Comparison of ENCODE assay signal across 8 mouse cellular contexts in the genomic region with DNA sequence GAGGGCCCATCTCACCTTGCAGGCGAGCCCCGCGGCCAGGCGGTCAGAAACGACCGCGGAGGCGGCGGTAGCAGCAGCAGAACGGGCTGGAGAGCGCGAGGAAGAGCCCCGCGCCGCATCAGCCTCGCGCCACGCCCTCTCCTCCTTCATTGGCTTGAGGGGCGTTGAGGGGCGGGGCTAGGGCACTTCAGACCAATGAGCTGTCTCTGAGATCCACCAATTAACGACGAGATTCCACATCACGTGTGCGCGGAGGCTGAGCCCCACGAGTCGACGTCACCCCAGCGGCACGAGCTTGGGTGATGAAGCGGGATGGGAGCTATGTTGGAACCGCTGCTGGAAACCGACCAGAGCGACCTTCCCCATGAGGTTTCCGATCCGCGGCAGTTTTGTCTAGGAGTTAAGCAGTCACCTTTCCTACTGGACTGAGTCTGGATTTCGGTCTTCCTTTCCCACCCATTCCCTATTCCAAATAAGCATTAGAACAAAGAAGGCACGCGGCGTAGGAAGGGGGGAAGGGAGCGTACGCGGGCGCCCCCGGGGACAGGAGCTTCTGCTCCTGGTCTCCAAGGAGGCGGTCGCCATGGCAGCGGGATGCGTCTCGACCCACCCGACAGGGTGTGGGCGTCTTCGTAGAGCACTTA. TPM values are rescaled to one million over a fixed set of nuclear protein-coding genes. Genes with fewer than 3 reads are reported as not detected.
DNase-seq lines count a peak whose midpoint lies in the region; ATAC-seq and TF ChIP-seq lines count a peak whose summit lies in the region.

Gene 1700037H04Rik (minus strand): TSS at position 144 of the 644 bp plus-strand sequence.

- H3K27me3 ChIP-seq in kidney, embryonic 14.5 days (ENCODE audit: control insufficient read depth, insufficient read depth, low read length): no peaks in the 10 kb centered on the region
- H3K27me3 ChIP-seq in limb, embryonic 15.5 days: no peaks in the 10 kb centered on the region

- H3K4me3 ChIP-seq in bone marrow macrophage, adult 2 months (ENCODE audit: insufficient read depth, low read length): peak within 1 kb of the TSS; percentile 70
- peak within 1 kb of the TSS; percentile 76 for H3K4me3 ChIP-seq in embryonic fibroblast, embryonic 13.5 days (ENCODE audit: insufficient read depth, low read length)
- H3K4me3 ChIP-seq in kidney, embryonic 14.5 days (ENCODE audit: low read length): peak within 1 kb of the TSS; percentile 82
- H3K4me3 ChIP-seq in limb, embryonic 15.5 days: peak within 1 kb of the TSS; percentile 71

- H3K27ac ChIP-seq in bone marrow macrophage, adult 2 months (ENCODE audit: insufficient read depth, low read depth, low read length): peak within 1 kb of the TSS; percentile 54
- H3K27ac ChIP-seq in embryonic fibroblast, embryonic 13.5 days (ENCODE audit: insufficient read depth, low read length): peak within 1 kb of the TSS; percentile 70
- peak within 1 kb of the TSS; percentile 90 for H3K27ac ChIP-seq in kidney, embryonic 14.5 days (ENCODE audit: low read depth, low read length)
- H3K27ac ChIP-seq in limb, embryonic 15.5 days: peak within 1 kb of the TSS; percentile 89

- peak within 1 kb of the TSS; percentile 83 for H3K9ac ChIP-seq in kidney, embryonic 14.5 days (ENCODE audit: low read depth, low read length)
- H3K9ac ChIP-seq in limb, embryonic 15.5 days: peak within 1 kb of the TSS; percentile 68

- H3K36me3 ChIP-seq in kidney, embryonic 14.5 days (ENCODE audit: control insufficient read depth, insufficient read depth, low read length): no peaks in the 10 kb centered on the region
- H3K36me3 ChIP-seq in limb, embryonic 15.5 days: no peaks in the 10 kb centered on the region

- no peak for TF ChIP-seq CTCF in bone marrow macrophage, adult 2 months (IDR thresholded peaks at IDR 0.05; ENCODE audit: low read depth, low read length)
- TF ChIP-seq CTCF in embryonic fibroblast, embryonic 13.5 days (IDR thresholded peaks at IDR 0.05; ENCODE audit: borderline replicate concordance, insufficient read depth, low read length): no peak

- WGBS in kidney, embryonic 14.5 days: under 1% methylated on average over 54 of the region's 54 CpGs
- WGBS in limb, embryonic 15.5 days: under 1% methylated on average over 54 of the region's 54 CpGs

- ATAC-seq in kidney, embryonic 14.5 days (ENCODE audit: low FRiP score, low TSS enrichment): peak; percentile 97
- ATAC-seq in limb, embryonic 15.5 days (ENCODE audit: insufficient number of reproducible peaks, low FRiP score, low TSS enrichment, low read depth): peak; percentile 98

- no peak for TF ChIP-seq POLR2A in bone marrow macrophage, adult 2 months (IDR thresholded peaks at IDR 0.05; ENCODE audit: borderline replicate concordance, low read depth, low read length)
- TF ChIP-seq POLR2A in embryonic fibroblast, embryonic 13.5 days (IDR thresholded peaks at IDR 0.05; ENCODE audit: low read depth, low read length): peak; percentile 93

- DNase-seq in A20 (ENCODE audit: low read depth, low spot score): peak; percentile 98
- peak; percentile 96 to 97 for DNase-seq in heart, adult 9 months (ENCODE audit: low spot score in 2 of 2)
- DNase-seq in monocyte, adult 2 months (ENCODE audit: low read depth in 1 of 2, low spot score in 2 of 2): peak; percentile 86 to 89
- DNase-seq in spleen, postnatal 36 days (ENCODE audit: low spot score in 2 of 2): peak; percentile 95 to 97

- H3K4me1 ChIP-seq in bone marrow macrophage, adult 2 months (ENCODE audit: control insufficient read depth, insufficient read depth, low read length): peaks cover 6% of the 10 kb centered on the region
- H3K4me1 ChIP-seq in embryonic fibroblast, embryonic 13.5 days (ENCODE audit: control insufficient read depth, insufficient read depth, low read length): peaks cover 3% of the 10 kb centered on the region; the same call in 1 of the 2 replicates
- peaks cover 12% of the 10 kb centered on the region for H3K4me1 ChIP-seq in kidney, embryonic 14.5 days (ENCODE audit: control insufficient read depth, insufficient read depth, low read length)
- peaks cover 18% of the 10 kb centered on the region for H3K4me1 ChIP-seq in limb, embryonic 15.5 days

- no peaks in the 10 kb centered on the region for H3K9me3 ChIP-seq in kidney, embryonic 14.5 days (ENCODE audit: control insufficient read depth, low read length)
- H3K9me3 ChIP-seq in limb, embryonic 15.5 days: no peaks in the 10 kb centered on the region

- peak within 1 kb of the TSS; percentile 92 for H3K4me2 ChIP-seq in kidney, embryonic 14.5 days (replicated peaks; ENCODE audit: low read depth, low read length)
- peak within 1 kb of the TSS; percentile 86 for H3K4me2 ChIP-seq in limb, embryonic 15.5 days

RNA-seq across cellular contexts. Expression of gene 1700037H04Rik, which starts in this region (rescaled TPM):
- 53.6 and 55.6 TPM in 2 replicates for polyA plus RNA-seq in bone marrow macrophage, adult 2 months (2012; ENCODE audit: insufficient read depth, insufficient read length, missing spikeins)
- polyA plus RNA-seq in embryonic fibroblast, embryonic 13.5 days (2011; ENCODE audit: insufficient read length, low read depth, missing spikeins): 29.0 and 34.0 TPM in 2 replicates
- polyA plus RNA-seq in kidney, embryonic 14.5 days (2014; fragmentation: Nextera tagmentation; extraction: Ambion mirVana): 99.3 and 101 TPM in 2 replicates
- 53.6 and 56.0 TPM in 2 replicates for polyA plus RNA-seq in limb, embryonic 15.5 days (2015; fragmentation: Nextera tagmentation; extraction: Ambion mirVana)

Comparison
In these comparisons a context has a peak if more than half of its experiments do, and no peak if none do; other contexts are left out.
1. Peak in every context shown above with its lines: DNase-seq, ATAC-seq, H3K4me3 ChIP-seq and H3K27ac ChIP-seq.